Comparison of ENCODE assay signal across 9 mouse cellular contexts in the genomic region with DNA sequence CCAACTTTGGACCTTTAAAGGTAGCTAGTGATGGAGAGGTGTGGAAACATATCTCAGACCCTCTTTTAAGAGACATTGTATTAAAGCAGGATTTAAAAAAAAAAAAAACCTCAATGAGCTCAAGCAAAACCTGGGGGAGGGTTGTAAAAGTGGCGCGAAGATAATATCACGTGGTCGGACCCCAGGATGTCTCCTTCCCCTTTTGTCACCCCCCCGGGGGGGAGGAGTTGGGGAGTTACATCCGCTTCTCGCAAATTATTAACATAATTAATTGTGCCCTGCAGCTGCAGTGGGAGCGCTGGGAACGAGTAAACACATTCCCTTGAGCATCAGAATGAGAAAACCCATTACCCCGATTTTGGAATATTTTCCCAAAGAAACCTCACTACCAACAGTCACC. TPM values are rescaled to one million over a fixed set of nuclear protein-coding genes. Genes with fewer than 3 reads are reported as not detected.
A peak's percentile ranks its signal among the peaks of the same experiment; 100 is the strongest.
DNase-seq lines count a peak whose midpoint lies in the region; ATAC-seq and TF ChIP-seq lines count a peak whose summit lies in the region.
"Had no signal": no experiment of that assay in that cellular context is flagged by ENCODE, and none has a peak within 500 bp of the region (broad histone marks: within the 10 kb centered on the region; RNA-seq: fewer than 3 reads in every experiment).

No protein-coding gene starts in this region.

- H3K36me3 ChIP-seq in forebrain, embryonic 12.5 days (replicated peaks), result no peaks in the 10 kb centered on the region
- no peaks in the 10 kb centered on the region for H3K36me3 ChIP-seq in forebrain, postnatal 0 days (ENCODE audit: insufficient read depth)
- no peaks in the 10 kb centered on the region for H3K36me3 ChIP-seq in lung, embryonic 14.5 days (ENCODE audit: insufficient read depth)
- no peaks in the 10 kb centered on the region for H3K36me3 ChIP-seq in forebrain, embryonic 14.5 days (ENCODE audit: control insufficient read depth, insufficient read depth, low read length)
- no peaks in the 10 kb centered on the region for H3K36me3 ChIP-seq in splenic B cell, adult 2 months (ENCODE audit: control insufficient read depth, insufficient read depth, low read length, poor library complexity, severe bottlenecking)

- H3K9me3 ChIP-seq in forebrain, embryonic 12.5 days, result no peaks in the 10 kb centered on the region
- no peaks in the 10 kb centered on the region for H3K9me3 ChIP-seq in forebrain, postnatal 0 days (ENCODE audit: low read length)
- H3K9me3 ChIP-seq in lung, embryonic 14.5 days (ENCODE audit: low read depth, low read length), result no peaks in the 10 kb centered on the region
- H3K9me3 ChIP-seq in forebrain, embryonic 14.5 days (replicated peaks; ENCODE audit: control insufficient read depth, low read length), result no peaks in the 10 kb centered on the region

- peak overlapping the region; percentile 79; the same call in 1 of the 2 replicates for H3K4me2 ChIP-seq in forebrain, embryonic 12.5 days
- H3K4me2 ChIP-seq in forebrain, postnatal 0 days (ENCODE audit: low read depth), result no peak overlapping the region
- H3K4me2 ChIP-seq in lung, embryonic 14.5 days, result peak overlapping the region; percentile 15; the same call in 1 of the 2 replicates
- peak overlapping the region; percentile 80; the same call in 1 of the 2 replicates for H3K4me2 ChIP-seq in forebrain, embryonic 14.5 days (ENCODE audit: low read length)

- WGBS in forebrain, embryonic 12.5 days, result 23% methylated on average over 10 of the region's 10 CpGs
- 26% methylated on average over 10 of the region's 10 CpGs for WGBS in forebrain, postnatal 0 days
- WGBS in lung, embryonic 14.5 days, result 24% methylated on average over 10 of the region's 10 CpGs
- 22% methylated on average over 10 of the region's 10 CpGs for WGBS in forebrain, embryonic 14.5 days

- no peak overlapping the region for H3K9ac ChIP-seq in forebrain, embryonic 12.5 days
- no peak overlapping the region for H3K9ac ChIP-seq in forebrain, postnatal 0 days
- no peak overlapping the region for H3K9ac ChIP-seq in lung, embryonic 14.5 days
- no peak overlapping the region for H3K9ac ChIP-seq in forebrain, embryonic 14.5 days (ENCODE audit: low read length)

- DNase-seq in forebrain, postnatal 0 days, result no peak
- DNase-seq in lung, embryonic 14.5 days, result peak; percentile 16
- no peak for DNase-seq in lung, postnatal 25 days (ENCODE audit: low spot score)
- DNase-seq in forebrain, embryonic 14.5 days (ENCODE audit: low spot score), result peak; percentile 12
- peak; percentile 53 for DNase-seq in splenic B cell, adult 2 months (ENCODE audit: low read depth, low spot score)
- no peak for DNase-seq in c-Kit-positive CD71-positive TER-119-positive erythroid progenitor cells, embryonic 14.5 days (ENCODE audit: low spot score)
- DNase-seq: gastrocnemius, postnatal 10 days had no signal

- H3K4me3 ChIP-seq in forebrain, embryonic 12.5 days (replicated peaks), result no peak overlapping the region
- no peak overlapping the region for H3K4me3 ChIP-seq in forebrain, postnatal 0 days (ENCODE audit: low read depth, low read length)
- no peak overlapping the region for H3K4me3 ChIP-seq in lung, embryonic 14.5 days (ENCODE audit: low read depth, low read length)
- no peak overlapping the region for H3K4me3 ChIP-seq in forebrain, embryonic 14.5 days (ENCODE audit: low read depth, low read length)

- H3K4me1 ChIP-seq in forebrain, embryonic 12.5 days, result peaks cover 3% of the 10 kb centered on the region; the same call in 1 of the 2 replicates
- H3K4me1 ChIP-seq in forebrain, postnatal 0 days (ENCODE audit: insufficient read depth), result no peaks in the 10 kb centered on the region
- H3K4me1 ChIP-seq in lung, embryonic 14.5 days (ENCODE audit: insufficient read depth), result no peaks in the 10 kb centered on the region
- no peaks in the 10 kb centered on the region for H3K4me1 ChIP-seq in forebrain, embryonic 14.5 days (ENCODE audit: control insufficient read depth, insufficient read depth, low read length)

- no peak overlapping the region for H3K27ac ChIP-seq in forebrain, embryonic 12.5 days
- no peak overlapping the region for H3K27ac ChIP-seq in forebrain, postnatal 0 days (ENCODE audit: low read depth, low read length)
- H3K27ac ChIP-seq in lung, embryonic 14.5 days (ENCODE audit: low read depth), result no peak overlapping the region
- H3K27ac ChIP-seq in forebrain, embryonic 14.5 days (ENCODE audit: low read depth, low read length), result no peak overlapping the region

- no peak for ATAC-seq in forebrain, embryonic 12.5 days (ENCODE audit: low FRiP score)
- no peak for ATAC-seq in forebrain, postnatal 0 days
- no peak for ATAC-seq in lung, embryonic 14.5 days (ENCODE audit: insufficient read depth)
- no peak for ATAC-seq in forebrain, embryonic 14.5 days
- no peak for ATAC-seq in erythroblast, adult 5-6 weeks (replicated peaks; ENCODE audit: low FRiP score, poor library complexity, severe bottlenecking)

- 0 out of 2 replicates have a peak, but pooled peaks cover 3% of the 10 kb centered on the region for H3K27me3 ChIP-seq in forebrain, embryonic 12.5 days
- no peaks in the 10 kb centered on the region for H3K27me3 ChIP-seq in forebrain, postnatal 0 days (ENCODE audit: insufficient read depth, low read length)
- H3K27me3 ChIP-seq in lung, embryonic 14.5 days (ENCODE audit: insufficient read depth, low read length), result peaks cover 20% of the 10 kb centered on the region
- no peaks in the 10 kb centered on the region for H3K27me3 ChIP-seq in forebrain, embryonic 14.5 days (replicated peaks; ENCODE audit: control insufficient read depth, insufficient read depth, low read length)
- no peaks in the 10 kb centered on the region for H3K27me3 ChIP-seq in splenic B cell, adult 2 months (ENCODE audit: control insufficient read depth, insufficient read depth, low read length, poor library complexity, severe bottlenecking)

- TF ChIP-seq CTCF in forebrain, postnatal 0 days (IDR thresholded peaks at IDR 0.05; ENCODE audit: low read depth), result no peak
- TF ChIP-seq CTCF in lung, embryonic 14.5 days (IDR thresholded peaks at IDR 0.05; ENCODE audit: low read depth), result no peak

RNA-seq across cellular contexts. Expression of a gene that starts 45.1 kb away (rescaled TPM):
- 2.4 and 3.5 TPM in 2 replicates for polyA plus RNA-seq in forebrain, embryonic 12.5 days (2016; fragmentation: Nextera tagmentation; extraction: Ambion mirVana)
- total RNA-seq in forebrain, postnatal 0 days (2014; rRNA removed), result 3.2 and 3.4 TPM in 2 replicates
- polyA plus RNA-seq in forebrain, postnatal 0 days (2015; fragmentation: Nextera tagmentation; extraction: Ambion mirVana), result 2.7 and 3.3 TPM in 2 replicates
- polyA plus RNA-seq in lung, embryonic 14.5 days (2014; fragmentation: Nextera tagmentation; extraction: Ambion mirVana), result 1.9 and 2.7 TPM in 2 replicates
- polyA plus RNA-seq in forebrain, embryonic 14.5 days (2014; fragmentation: Nextera tagmentation; extraction: Ambion mirVana), result 3.7 and 4.0 TPM in 2 replicates
- total RNA-seq in erythroblast, adult 5-6 weeks (2015; ENCODE audit: low replicate concordance), result not detected in 2 replicates
- total RNA-seq in erythroblast, adult 5-6 weeks (2017; ENCODE audit: low replicate concordance), result not detected in 2 replicates

Comparison
In these comparisons a context has a peak if more than half of its experiments do, and no peak if none do; other contexts are left out.
1. DNase-seq: peak in lung, embryonic 14.5 days (single experiment), forebrain, embryonic 14.5 days (single experiment) and splenic B cell, adult 2 months (single experiment); none in forebrain, postnatal 0 days (single experiment), lung, postnatal 25 days (single experiment) and c-Kit-positive CD71-positive TER-119-positive erythroid progenitor cells, embryonic 14.5 days (single experiment).